Mouse (Mus musculus) ES-E14 (cell line): ENCODE data around the gene Pde8a. TPM values are rescaled to one million over a fixed set of nuclear protein-coding genes. Genes with fewer than 3 reads are reported as not detected.

ENCODE experiments used
- DNase-seq: peaks from one replicate; pipeline ENCODE4 v3.0.0-alpha.2; 2013; ENCODE audit warnings: low read depth, low spot score
- H3K27ac ChIP-seq: 2 replicates; pipeline ENCODE4 v1.5.1; 2012; ENCODE audit warnings: low read depth, mild to moderate bottlenecking, low read length, moderate library complexity, mixed read lengths; ENCODE audit not compliant: poor library complexity, insufficient read depth, severe bottlenecking
- H3K36me3 ChIP-seq: 2 replicates; pipeline ENCODE4 v1.6.1; 2012; ENCODE audit warnings: mild to moderate bottlenecking, low read length, moderate library complexity, mixed read lengths; ENCODE audit not compliant: control insufficient read depth, poor library complexity, insufficient read depth, severe bottlenecking
- H3K4me1 ChIP-seq, 2 experiments: fragments of 150-350 bp in 1 of 2; sonication (generic) in 1 of 2; 2 replicates each; pipeline ENCODE4 v1.6.1; 2012; ENCODE audit warnings: low read length in 2 of 2, mild to moderate bottlenecking in 1 of 2, mixed read lengths in 1 of 2; ENCODE audit not compliant: control insufficient read depth in 2 of 2, insufficient read depth in 2 of 2, poor library complexity in 1 of 2
- H3K4me3 ChIP-seq, 2 experiments: fragments of 150-350 bp in 1 of 2; sonication (generic) in 1 of 2; 2 replicates each; pipeline ENCODE4 v1.5.1; 2012; ENCODE audit warnings: low read length in 2 of 2, low read depth in 1 of 2, mild to moderate bottlenecking in 1 of 2, mixed read lengths in 1 of 2; ENCODE audit not compliant: insufficient read depth in 1 of 2, poor library complexity in 1 of 2, severe bottlenecking in 1 of 2
- H3K9ac ChIP-seq: 2 replicates; pipeline ENCODE4 v1.6.1; 2012; ENCODE audit warnings: low read depth, mild to moderate bottlenecking, low read length, mixed read lengths; ENCODE audit not compliant: poor library complexity, insufficient read depth, severe bottlenecking
- H3K9me3 ChIP-seq: fragments of 150-350 bp; sonication (generic); 2 replicates; pipeline ENCODE4 v1.6.1; 2012; ENCODE audit warnings: low read depth, mild to moderate bottlenecking, low read length; ENCODE audit not compliant: control insufficient read depth, insufficient read depth
- CHD2 ChIP-seq: IDR thresholded peaks from 2 replicates; pipeline ENCODE4 v1.6.1; 2014; ENCODE audit warnings: mild to moderate bottlenecking, low read depth, low read length, inconsistent platforms
- HCFC1 ChIP-seq: IDR thresholded peaks from 2 replicates; pipeline ENCODE4 v1.6.1; 2012; ENCODE audit warnings: low read length, inconsistent platforms, borderline replicate concordance; ENCODE audit not compliant: insufficient read depth
- MAFK ChIP-seq: IDR thresholded peaks from 2 replicates; pipeline ENCODE4 v1.6.1; 2014; ENCODE audit warnings: mild to moderate bottlenecking, low read depth, low read length, inconsistent platforms; ENCODE audit not compliant: insufficient read depth
- ZC3H11A ChIP-seq: IDR thresholded peaks from 2 replicates; pipeline ENCODE4 v1.6.1; 2012; ENCODE audit warnings: low read depth, mild to moderate bottlenecking, inconsistent platforms, low read length, borderline replicate concordance
- ZNF384 ChIP-seq: IDR thresholded peaks from 2 replicates; pipeline ENCODE4 v1.6.1; 2012; ENCODE audit warnings: low read depth, low read length, inconsistent platforms
- in situ Hi-C, 2 experiments: fragments of 600-800 bp; cut with MboI; formaldehyde crosslinking; loops; one replicate each; pipeline ENCODE4 v1.15.1; 2025; ENCODE audit warnings: low sequenced_read_pairs in 2 of 2, inconsistent platforms in 1 of 2; ENCODE audit not compliant: unreplicated experiment in 2 of 2
- total RNA-seq: library from RNA; depleted of rRNA; stranded (reverse); fragments of 300-350 nt; gene quantifications from 2 replicates; pipeline ENCODE4 v1.2.3, GENCODE M21; 2012

Pde8a gene
- total RNA-seq, 1 experiment: 2.2 TPM

GRCm38 (mm10) chr7:81326043-81326442 lies 112.6 kb downstream of the Pde8a start:
- Histone ChIP-seq H3K27ac (no peak overlapping the region), H3K4me1 (peaks cover 8 to 10% of the 10 kb centered on the region in 2 experiments; a peak in 3 of 4 replicates), H3K9ac (no peak overlapping the region), H3K4me3 (no peak overlapping the region), H3K36me3 (peaks cover 2% of the 10 kb centered on the region; the same call in 1 of the 2 replicates), H3K9me3 (no peaks in the 10 kb centered on the region)
- no peak for TF ChIP-seq ZC3H11A
- no peak for TF ChIP-seq CHD2
- no peak for TF ChIP-seq ZNF384
- no peak for TF ChIP-seq MAFK
- no peak for TF ChIP-seq HCFC1
- DNase-seq: no peak
- in situ Hi-C loops: loop anchor here in 1 of 2 experiments (25.0 kb wide), 1 partner anchor 164 kb away; no protein-coding TSS in a partner anchor

GRCm38 (mm10) chr7:81326859-81327258 lies 113.5 kb downstream of the Pde8a start:
- Histone ChIP-seq H3K4me3 (no peak overlapping the region), H3K9me3 (no peaks in the 10 kb centered on the region), H3K4me1 (peaks cover 8 to 11% of the 10 kb centered on the region in 2 experiments), H3K9ac (no peak overlapping the region), H3K36me3 (peaks cover 2% of the 10 kb centered on the region; the same call in 1 of the 2 replicates), H3K27ac (no peak overlapping the region)
- no peak for DNase-seq
- in situ Hi-C loops: loop anchor here in 1 of 2 experiments (25.0 kb wide), 1 partner anchor 165 kb away; no protein-coding TSS in a partner anchor
- no peak for TF ChIP-seq ZC3H11A
- TF ChIP-seq ZNF384: no peak
- TF ChIP-seq HCFC1: no peak
- no peak for TF ChIP-seq MAFK
- no peak for TF ChIP-seq CHD2

- in situ Hi-C loops: loop anchor here in 1 of 2 experiments (25.0 kb wide), 1 partner anchor 165 kb away; no protein-coding TSS in a partner anchor
- H3K36me3 ChIP-seq: peaks cover 6% of the 10 kb centered on the region
- no peaks in the 10 kb centered on the region for H3K9me3 ChIP-seq
Measured at GRCm38 (mm10) chr7:81327661-81328060, 114.3 kb downstream of the Pde8a start.

GRCm38 (mm10) chr7:81330767-81331166 lies 117.4 kb downstream of the Pde8a start:
- Histone ChIP-seq H3K4me1 (peaks cover 10 to 18% of the 10 kb centered on the region in 2 experiments), H3K9me3 (no peaks in the 10 kb centered on the region), H3K4me3 (no peak overlapping the region), H3K36me3 (peaks cover 8% of the 10 kb centered on the region), H3K27ac (no peak overlapping the region; the same call in 1 of the 2 replicates), H3K9ac (no peak overlapping the region)
- in situ Hi-C loops: loop anchor here in 1 of 2 experiments (25.0 kb wide), 1 partner anchor 168 kb away; no protein-coding TSS in a partner anchor
- no peak for TF ChIP-seq MAFK
- no peak for DNase-seq

More at GRCm38 (mm10) chr7:81327661-81328060, 114.3 kb downstream of the Pde8a start:
- Histone ChIP-seq H3K4me3 (no peak overlapping the region), H3K27ac (no peak overlapping the region; the same call in 1 of the 2 replicates), H3K4me1 (peaks cover 10 to 14% of the 10 kb centered on the region in 2 experiments), H3K9ac (no peak overlapping the region)
- DNase-seq: no peak
- no peak for TF ChIP-seq ZC3H11A
- no peak for TF ChIP-seq MAFK
- no peak for TF ChIP-seq HCFC1
- TF ChIP-seq CHD2: no peak
- TF ChIP-seq ZNF384: no peak
